Mouse (Mus musculus): ENCODE results near the gene Eif4g3. TPM values are rescaled to one million over a fixed set of nuclear protein-coding genes. Genes with fewer than 3 reads are reported as not detected.

The Eif4g3 gene
- polyA plus RNA-seq (2012; ENCODE audit: insufficient read depth, insufficient read length, low replicate concordance, missing spikeins) = 382 TPM in 1 of 2 replicates, not detected in the other

DNA sequence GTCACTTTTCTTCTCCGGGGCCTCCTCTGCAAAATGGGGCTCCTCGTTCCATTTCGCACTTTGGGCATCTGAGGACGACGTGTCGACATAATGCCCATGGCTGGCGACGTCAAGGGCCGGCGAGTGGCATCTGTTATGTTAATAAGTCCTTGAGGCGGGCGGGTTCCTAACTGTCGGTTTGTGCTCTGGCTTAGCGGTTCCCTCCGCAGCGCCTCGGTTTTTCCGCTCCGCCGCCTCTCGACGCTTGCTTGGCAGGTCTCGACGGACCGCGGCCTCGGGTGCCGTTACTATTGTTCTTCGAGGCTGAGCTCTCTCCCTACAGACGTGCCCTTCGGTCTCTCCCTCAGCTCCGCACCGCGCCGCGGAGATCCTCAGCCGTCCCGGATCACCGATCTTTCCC is at the start of gene Eif4g3:
Gene Eif4g3 (plus strand): TSS at position 133 of the 400 bp plus-strand sequence.
- peak within 1 kb of the TSS; percentile 77 for H3K4me3 ChIP-seq (ENCODE audit: insufficient read depth, low read depth, low read length)
- peaks cover 14% of the 10 kb centered on the region for H3K4me1 ChIP-seq (ENCODE audit: control insufficient read depth, insufficient read depth, low read length)
- WGBS = 2% methylated on average over 39 of the region's 39 CpGs
- TF ChIP-seq POLR2A (IDR thresholded peaks at IDR 0.05; ENCODE audit: insufficient read depth, low read depth, low read length) (no peak), CTCF (IDR thresholded peaks at IDR 0.05; ENCODE audit: insufficient read depth, low read depth, low read length) (no peak)
- H3K27ac ChIP-seq (ENCODE audit: insufficient read depth, low read depth, low read length) = peak within 1 kb of the TSS; percentile 89

DNA sequence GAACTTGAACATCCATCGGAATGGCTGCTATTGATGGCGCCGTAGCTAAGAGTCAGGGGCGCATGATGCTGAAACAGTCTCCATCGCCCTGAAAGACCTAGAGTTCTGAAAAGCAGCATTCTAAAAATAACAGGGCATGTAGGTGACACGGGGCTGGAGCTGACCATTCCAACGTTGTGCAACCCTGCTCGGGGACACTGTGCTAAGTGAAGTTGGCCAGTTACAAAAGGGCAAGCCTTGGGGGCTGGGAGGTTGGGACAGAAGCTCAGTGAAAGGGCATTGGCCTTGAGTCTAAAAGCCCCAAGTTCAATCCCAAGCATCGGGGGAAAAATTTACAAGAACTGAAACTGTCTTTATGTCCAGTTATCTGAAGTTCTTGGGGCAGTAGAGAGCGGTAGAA is 49.3 kb upstream of the Eif4g3 start:
- WGBS = 91% methylated on average over 10 of the region's 10 CpGs
- Histone ChIP-seq H3K4me1 (ENCODE audit: control insufficient read depth, insufficient read depth, low read length) (peaks cover 32% of the 10 kb centered on the region), H3K27ac (ENCODE audit: insufficient read depth, low read depth, low read length) (0 out of 2 replicates have a peak overlapping the region, but pooled peaks have one; percentile 70), H3K4me3 (ENCODE audit: insufficient read depth, low read depth, low read length) (no peak overlapping the region)
- TF ChIP-seq POLR2A (IDR thresholded peaks at IDR 0.05; ENCODE audit: insufficient read depth, low read depth, low read length) (no peak), CTCF (IDR thresholded peaks at IDR 0.05; ENCODE audit: insufficient read depth, low read depth, low read length) (no peak)

DNA sequence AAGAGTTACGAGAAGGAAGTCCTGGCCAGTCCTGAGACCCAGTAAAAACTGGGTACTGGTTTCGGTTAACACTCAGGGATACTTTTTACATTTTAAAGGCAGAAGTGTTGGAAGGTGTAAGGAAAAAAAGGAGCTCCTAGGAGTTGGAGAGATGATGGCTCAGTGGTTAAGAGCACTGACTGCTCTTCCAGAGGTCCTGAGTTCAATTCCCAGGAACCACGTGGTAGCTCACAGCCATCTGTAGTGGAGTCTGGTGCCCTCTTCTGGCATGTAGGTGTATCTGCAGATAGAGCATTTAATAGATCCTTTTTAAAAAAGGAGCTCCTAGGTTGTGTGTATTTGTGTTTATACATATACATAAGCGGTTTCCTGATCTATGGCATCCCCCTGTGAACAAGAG is 47.4 kb upstream of the Eif4g3 start:
- 78% methylated on average over 4 of the region's 4 CpGs for WGBS
- no peak overlapping the region for H3K4me3 ChIP-seq (ENCODE audit: insufficient read depth, low read depth, low read length)
- TF ChIP-seq POLR2A (IDR thresholded peaks at IDR 0.05; ENCODE audit: insufficient read depth, low read depth, low read length) (no peak), CTCF (IDR thresholded peaks at IDR 0.05; ENCODE audit: insufficient read depth, low read depth, low read length) (no peak)

DNA sequence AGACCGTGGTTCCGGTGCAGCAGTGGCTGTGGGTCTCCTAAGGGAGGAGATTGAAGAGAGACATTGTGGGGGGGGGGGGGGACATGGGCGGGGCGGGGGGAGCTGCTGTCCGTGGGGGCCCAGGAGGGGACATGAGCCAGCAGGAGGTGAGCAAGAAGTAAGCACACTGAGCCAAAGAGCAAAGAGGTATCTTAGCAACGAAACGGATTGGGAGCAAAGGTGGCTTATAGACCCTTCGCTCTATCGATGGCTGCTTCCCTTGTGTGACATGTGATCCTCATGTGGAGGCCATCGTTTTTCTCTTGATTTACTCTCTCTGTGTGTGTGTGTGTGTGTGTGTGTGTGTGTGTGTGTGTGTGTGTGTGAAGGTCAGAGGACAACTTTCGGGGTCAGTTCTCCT is 46.4 kb upstream of the Eif4g3 start:
- TF ChIP-seq POLR2A (IDR thresholded peaks at IDR 0.05; ENCODE audit: insufficient read depth, low read depth, low read length) = no peak
- no peak for TF ChIP-seq CTCF (IDR thresholded peaks at IDR 0.05; ENCODE audit: insufficient read depth, low read depth, low read length)
- H3K27ac ChIP-seq (ENCODE audit: insufficient read depth, low read depth, low read length) = no peak overlapping the region
- 80% methylated on average over 10 of the region's 11 CpGs for WGBS
- no peak overlapping the region for H3K4me3 ChIP-seq (ENCODE audit: insufficient read depth, low read depth, low read length)
- peaks cover 19% of the 10 kb centered on the region for H3K4me1 ChIP-seq (ENCODE audit: control insufficient read depth, insufficient read depth, low read length)

More for the DNA sequence above, 47.4 kb upstream of the Eif4g3 start:
- Histone ChIP-seq H3K27ac (ENCODE audit: insufficient read depth, low read depth, low read length) (no peak overlapping the region), H3K4me1 (ENCODE audit: control insufficient read depth, insufficient read depth, low read length) (peaks cover 21% of the 10 kb centered on the region)

DNA sequence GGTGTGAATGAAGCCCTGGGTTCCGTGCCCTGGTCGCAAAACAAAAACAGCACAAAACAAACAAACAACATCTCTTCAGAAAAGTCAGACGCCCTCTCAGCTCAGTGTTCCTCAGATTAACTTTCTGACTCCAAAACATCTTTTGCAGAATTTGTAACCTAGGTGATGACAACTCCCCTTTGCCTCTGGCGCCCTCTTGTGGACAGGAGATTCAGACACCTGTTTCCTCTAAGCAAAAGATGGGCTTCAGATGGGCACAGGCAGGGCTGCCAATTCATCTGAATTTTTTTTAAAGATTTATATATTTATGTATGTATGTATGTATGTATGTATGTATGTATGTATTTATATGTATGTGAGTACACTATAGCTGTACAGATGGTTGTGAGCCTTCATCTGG is 40.0 kb upstream of the Eif4g3 start:
- Histone ChIP-seq H3K4me3 (ENCODE audit: insufficient read depth, low read depth, low read length) (no peak overlapping the region), H3K4me1 (ENCODE audit: control insufficient read depth, insufficient read depth, low read length) (peaks cover 5% of the 10 kb centered on the region; the same call in 1 of the 2 replicates), H3K27ac (ENCODE audit: insufficient read depth, low read depth, low read length) (no peak overlapping the region)
- WGBS = 36% methylated on average over 4 of the region's 4 CpGs
- no peak for TF ChIP-seq POLR2A (IDR thresholded peaks at IDR 0.05; ENCODE audit: insufficient read depth, low read depth, low read length)
- TF ChIP-seq CTCF (IDR thresholded peaks at IDR 0.05; ENCODE audit: insufficient read depth, low read depth, low read length) = peak; percentile 25; the same call in 1 of the 2 replicates

DNA sequence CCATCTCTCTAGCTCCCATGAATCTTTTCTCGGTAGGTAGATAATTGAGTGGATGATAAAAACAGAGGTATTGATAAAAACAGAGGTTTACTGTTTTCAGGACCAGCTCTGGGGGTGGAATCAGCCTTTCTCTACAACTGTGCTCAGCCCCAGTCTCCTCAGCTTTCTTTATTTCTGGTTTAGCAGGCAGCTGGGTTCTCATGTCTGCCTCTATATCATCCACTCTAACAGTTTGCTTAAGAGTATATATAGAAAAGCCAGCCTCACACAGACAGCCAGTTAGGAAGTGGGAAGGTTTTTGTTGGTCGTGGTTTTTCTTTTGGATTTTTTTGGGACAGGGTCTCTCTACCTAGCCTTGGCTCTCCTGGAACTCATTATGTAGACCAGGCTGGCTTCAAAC is 38.6 kb upstream of the Eif4g3 start:
- H3K4me3 ChIP-seq (ENCODE audit: insufficient read depth, low read depth, low read length) = no peak overlapping the region
- H3K27ac ChIP-seq (ENCODE audit: insufficient read depth, low read depth, low read length) = no peak overlapping the region
- TF ChIP-seq POLR2A (IDR thresholded peaks at IDR 0.05; ENCODE audit: insufficient read depth, low read depth, low read length) (no peak), CTCF (IDR thresholded peaks at IDR 0.05; ENCODE audit: insufficient read depth, low read depth, low read length) (no peak)
- H3K4me1 ChIP-seq (ENCODE audit: control insufficient read depth, insufficient read depth, low read length) = peaks cover 5% of the 10 kb centered on the region; the same call in 1 of the 2 replicates
- WGBS = 61% methylated on average over 2 of the region's 2 CpGs

DNA sequence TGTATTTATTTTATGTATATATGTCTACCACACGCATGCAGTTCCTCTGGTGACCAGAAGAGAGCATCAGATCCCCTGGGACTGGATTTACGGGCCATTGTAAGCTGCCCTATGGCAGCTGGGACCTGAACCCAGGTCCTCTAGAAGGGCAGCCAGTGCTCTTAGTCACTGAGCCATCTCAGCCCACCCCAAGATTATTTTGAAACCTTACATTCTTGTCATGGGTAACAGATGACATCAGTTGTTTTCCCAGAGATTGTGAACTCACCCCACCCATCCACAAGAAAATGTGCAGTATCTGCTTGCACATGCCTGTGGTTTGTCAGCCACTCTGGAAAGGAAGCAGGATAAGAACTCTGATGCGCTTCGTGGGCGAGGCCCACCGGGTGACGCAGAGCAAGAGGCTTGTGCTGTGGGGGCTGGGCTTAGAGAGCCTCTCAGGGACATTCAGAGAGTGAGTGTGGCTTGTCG is 37.9 kb upstream of the Eif4g3 start:
- Histone ChIP-seq H3K4me1 (ENCODE audit: control insufficient read depth, insufficient read depth, low read length) (peaks cover 5% of the 10 kb centered on the region; the same call in 1 of the 2 replicates), H3K27ac (ENCODE audit: insufficient read depth, low read depth, low read length) (no peak overlapping the region), H3K4me3 (ENCODE audit: insufficient read depth, low read depth, low read length) (no peak overlapping the region)
- no peak for TF ChIP-seq POLR2A (IDR thresholded peaks at IDR 0.05; ENCODE audit: insufficient read depth, low read depth, low read length)
- no peak for TF ChIP-seq CTCF (IDR thresholded peaks at IDR 0.05; ENCODE audit: insufficient read depth, low read depth, low read length)
- 70% methylated on average over 8 of the region's 8 CpGs for WGBS

DNA sequence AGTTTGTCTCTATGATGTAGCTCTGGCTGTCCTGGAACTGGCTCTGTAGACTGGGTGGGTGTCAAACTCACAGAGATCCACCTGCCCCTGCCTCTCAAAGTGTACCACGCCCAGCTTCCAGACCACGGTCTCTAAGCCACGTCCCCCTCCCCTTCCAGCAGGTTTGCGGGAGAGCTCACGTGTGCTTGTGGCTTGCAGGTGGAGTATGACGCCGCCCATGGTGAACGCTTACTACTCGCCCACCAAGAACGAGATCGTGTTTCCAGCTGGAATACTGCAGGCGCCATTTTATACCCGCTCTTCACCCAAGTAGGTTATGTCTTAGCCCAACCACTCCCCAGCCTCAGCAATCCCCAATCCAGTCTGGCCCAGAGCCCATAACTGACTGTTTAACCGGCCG is 36.6 kb upstream of the Eif4g3 start:
- WGBS = 92% methylated on average over 15 of the region's 15 CpGs
- Histone ChIP-seq H3K4me1 (ENCODE audit: control insufficient read depth, insufficient read depth, low read length) (peaks cover 15% of the 10 kb centered on the region), H3K27ac (ENCODE audit: insufficient read depth, low read depth, low read length) (no peak overlapping the region), H3K4me3 (ENCODE audit: insufficient read depth, low read depth, low read length) (no peak overlapping the region)
- TF ChIP-seq CTCF (IDR thresholded peaks at IDR 0.05; ENCODE audit: insufficient read depth, low read depth, low read length) = no peak
- no peak for TF ChIP-seq POLR2A (IDR thresholded peaks at IDR 0.05; ENCODE audit: insufficient read depth, low read depth, low read length)

DNA sequence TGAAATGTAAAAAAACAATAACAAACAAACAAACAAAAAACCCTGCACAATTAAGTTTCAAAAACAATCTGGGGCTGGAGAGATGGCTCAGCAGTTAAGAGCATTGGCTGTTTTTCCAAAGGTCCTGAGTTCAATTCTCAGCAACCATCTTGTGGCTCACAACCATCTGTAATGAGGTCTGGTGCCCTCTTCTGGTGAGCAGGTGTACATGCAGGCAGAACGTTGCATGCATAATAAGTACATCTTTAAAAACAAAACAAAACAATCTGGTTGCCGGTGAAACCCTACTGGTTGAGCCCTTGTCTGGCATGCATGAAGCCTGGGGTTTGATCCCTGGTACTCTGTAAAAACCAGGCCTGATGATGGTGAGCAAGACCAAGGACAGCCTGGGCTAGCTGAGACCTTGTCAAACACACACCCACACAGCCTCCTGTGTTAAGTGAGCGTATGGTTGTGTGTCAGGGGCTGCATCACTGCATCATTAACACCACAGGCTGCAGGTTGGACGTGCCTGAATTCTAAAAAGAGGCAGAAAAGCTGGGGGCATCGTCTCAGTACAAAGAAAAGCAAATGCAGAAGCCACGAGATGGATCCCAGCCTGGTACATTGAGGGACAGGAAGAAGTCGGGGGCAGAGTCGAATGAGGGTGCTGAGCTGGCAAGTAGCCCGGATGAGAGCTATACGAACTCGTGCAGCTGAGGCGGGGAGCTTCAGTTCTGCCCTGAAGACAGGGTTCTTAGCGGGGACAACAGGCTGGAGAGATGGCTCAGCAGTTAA is 32.7 kb upstream of the Eif4g3 start:
- no peak overlapping the region for H3K27ac ChIP-seq (ENCODE audit: insufficient read depth, low read depth, low read length)
- peaks cover 16% of the 10 kb centered on the region for H3K4me1 ChIP-seq (ENCODE audit: control insufficient read depth, insufficient read depth, low read length)
- 36% methylated on average over 13 of the region's 13 CpGs for WGBS
- no peak overlapping the region for H3K4me3 ChIP-seq (ENCODE audit: insufficient read depth, low read depth, low read length)
- no peak for TF ChIP-seq POLR2A (IDR thresholded peaks at IDR 0.05; ENCODE audit: insufficient read depth, low read depth, low read length)
- TF ChIP-seq CTCF (IDR thresholded peaks at IDR 0.05; ENCODE audit: insufficient read depth, low read depth, low read length) = no peak
